Mouse (Mus musculus) heart, postnatal 14 days (tissue): Measurements from ENCODE around the gene Rab7b. TPM values are rescaled to one million over a fixed set of nuclear protein-coding genes. Genes with fewer than 3 reads are reported as not detected.

Experiments used
- DNase-seq, 2 experiments: peaks; one replicate each; pipeline ENCODE4 v3.0.0; 2021 to 2022
- intact Hi-C: fragments of 180-260 bp; cut with DNase I; formaldehyde crosslinking; loops from one replicate; pipeline ENCODE4 v1.15.1; 2025
- long read RNA-seq, 2 experiments: library from polyadenylated mRNA; stranded (forward); transcript quantifications; one replicate each; pipeline ENCODE4 v2.0.0; 2021
- total RNA-seq, 2 experiments: library from RNA; stranded (reverse); gene quantifications; 2 replicates each; pipeline ENCODE4 v1.2.3; 2021

Gene Rab7b
- 1 to 10 TPM; 4.2 to 4.5 TPM for total RNA-seq
- long read RNA-seq, experiment 1, full-length matches to known transcripts = 7 of 9 reads
- long read RNA-seq, experiment 1, partial matches to known transcripts = 0 of 9 reads
- long read RNA-seq, experiment 1, other reads (novel, unspliced or antisense) = 2 of 9 reads
- long read RNA-seq, experiment 2, full-length matches to known transcripts = 8 of 9 reads
- long read RNA-seq, experiment 2, partial matches to known transcripts = 1 of 9 reads
- long read RNA-seq, experiment 2, other reads (novel, unspliced or antisense) = 0 of 9 reads

GRCm38 (mm10) chr1:131688475-131688874 is at the start of gene Rab7b:
Rab7b (plus strand) TSS chr1:131688695.
- DNase-seq = peak; percentile 65 to 75
- intact Hi-C loops = no loop called here

GRCm38 (mm10) chr1:131640062-131640461 is 48.4 kb upstream of the Rab7b start:
- DNase-seq = no peak
- intact Hi-C loops = no loop called here

GRCm38 (mm10) chr1:131641565-131641964 is 46.9 kb upstream of the Rab7b start:
- intact Hi-C loops = no loop called here

GRCm38 (mm10) chr1:131642251-131642650 is 46.2 kb upstream of the Rab7b start:
- DNase-seq = no peak
- intact Hi-C loops = no loop called here

More at GRCm38 (mm10) chr1:131641565-131641964, 46.9 kb upstream of the Rab7b start:
- DNase-seq = no peak

GRCm38 (mm10) chr1:131652670-131653443 is 35.6 kb upstream of the Rab7b start:
- intact Hi-C loops = no loop called here

GRCm38 (mm10) chr1:131655601-131656000 is 32.9 kb upstream of the Rab7b start:
- no peak for DNase-seq
- intact Hi-C loops = no loop called here

More at GRCm38 (mm10) chr1:131652670-131653443, 35.6 kb upstream of the Rab7b start:
- no peak for DNase-seq

GRCm38 (mm10) chr1:131657945-131658354 is 30.5 kb upstream of the Rab7b start:
- peak; percentile 92 to 93 for DNase-seq
- intact Hi-C loops = loop anchor here (1.0 kb wide), 1 partner anchor 45 kb away; no protein-coding TSS in a partner anchor

- intact Hi-C loops = no loop called here
- DNase-seq = no peak
Measured at GRCm38 (mm10) chr1:131659512-131660085, 28.9 kb upstream of the Rab7b start.

GRCm38 (mm10) chr1:131660266-131660665 is 28.2 kb upstream of the Rab7b start:
- DNase-seq = no peak
- intact Hi-C loops = no loop called here

- DNase-seq = no peak
- intact Hi-C loops = no loop called here
Measured at GRCm38 (mm10) chr1:131660716-131661472, 27.6 kb upstream of the Rab7b start.

GRCm38 (mm10) chr1:131661749-131662148 is 26.7 kb upstream of the Rab7b start:
- intact Hi-C loops = no loop called here
- DNase-seq = no peak

- DNase-seq = no peak
- intact Hi-C loops = no loop called here
Measured at GRCm38 (mm10) chr1:131663286-131663995, 25.1 kb upstream of the Rab7b start.

GRCm38 (mm10) chr1:131664136-131664535 is 24.4 kb upstream of the Rab7b start:
- no peak for DNase-seq
- intact Hi-C loops = no loop called here

- intact Hi-C loops = no loop called here
- no peak for DNase-seq
Measured at GRCm38 (mm10) chr1:131665886-131666285, 22.6 kb upstream of the Rab7b start.

GRCm38 (mm10) chr1:131671113-131671512 is 17.4 kb upstream of the Rab7b start:
- intact Hi-C loops = no loop called here
- no peak for DNase-seq

- DNase-seq = no peak
- intact Hi-C loops = no loop called here
Measured at GRCm38 (mm10) chr1:131672361-131672760, 16.1 kb upstream of the Rab7b start.

GRCm38 (mm10) chr1:131679644-131680043 is 8.9 kb upstream of the Rab7b start:
- DNase-seq = no peak
- intact Hi-C loops = no loop called here

GRCm38 (mm10) chr1:131687739-131688138 is 756 bp upstream of the Rab7b start:
- no peak for DNase-seq
- intact Hi-C loops = no loop called here

GRCm38 (mm10) chr1:131689016-131689415 is 521 bp downstream of the Rab7b start:
- no peak for DNase-seq
- intact Hi-C loops = no loop called here

GRCm38 (mm10) chr1:131689899-131690298 is 1.4 kb downstream of the Rab7b start:
- DNase-seq = no peak
- intact Hi-C loops = no loop called here
